Mouse (Mus musculus): ENCODE results near the gene Actl9. TPM values are rescaled to one million over a fixed set of nuclear protein-coding genes. Genes with fewer than 3 reads are reported as not detected.

Actl9 gene
- polyA plus RNA-seq, 1 experiment from 2014 or later, result not detected

Other genes starting within 250 kb of the Actl9 start
- gene Olfr239, start 241.6 kb upstream of the Actl9 start, polyA plus RNA-seq (2015; fragmentation: Nextera tagmentation; extraction: Ambion mirVana), result 0.05 TPM in 1 of 2 replicates, not detected in the other
- gene Olfr1564, start 211.2 kb upstream of the Actl9 start, polyA plus RNA-seq (2015; fragmentation: Nextera tagmentation; extraction: Ambion mirVana), result not detected in 2 replicates
- gene Zfp955a, start 177.8 kb upstream of the Actl9 start, polyA plus RNA-seq (2015; fragmentation: Nextera tagmentation; extraction: Ambion mirVana), result 16.1 and 16.4 TPM in 2 replicates
- 0.03 and 0.12 TPM in 2 replicates for gene Olfr63, start 168.2 kb upstream of the Actl9 start, polyA plus RNA-seq (2015; fragmentation: Nextera tagmentation; extraction: Ambion mirVana)
- gene Zfp955b, start 143.4 kb upstream of the Actl9 start, polyA plus RNA-seq (2015; fragmentation: Nextera tagmentation; extraction: Ambion mirVana), result 12.8 and 13.6 TPM in 2 replicates
- gene Zfp81, start 74.0 kb upstream of the Actl9 start, polyA plus RNA-seq (2015; fragmentation: Nextera tagmentation; extraction: Ambion mirVana), result 7.7 and 9.5 TPM in 2 replicates
- 13.7 and 15.8 TPM in 2 replicates for gene Zfp101, start 38.3 kb upstream of the Actl9 start, polyA plus RNA-seq (2015; fragmentation: Nextera tagmentation; extraction: Ambion mirVana)
- gene Adamts10, start 91.3 kb downstream of the Actl9 start, polyA plus RNA-seq (2015; fragmentation: Nextera tagmentation; extraction: Ambion mirVana), result 87.3 and 106 TPM in 2 replicates
- gene Myo1f, start 122.8 kb downstream of the Actl9 start, polyA plus RNA-seq (2015; fragmentation: Nextera tagmentation; extraction: Ambion mirVana), result 5.6 and 5.7 TPM in 2 replicates
- 42.9 and 55.7 TPM in 2 replicates for gene Zfp414, start 196.2 kb downstream of the Actl9 start, polyA plus RNA-seq (2015; fragmentation: Nextera tagmentation; extraction: Ambion mirVana)
- gene Pram1, start 205.2 kb downstream of the Actl9 start, polyA plus RNA-seq (2015; fragmentation: Nextera tagmentation; extraction: Ambion mirVana), result 0.99 and 1.1 TPM in 2 replicates